Mouse (Mus musculus) hindbrain, embryonic 14.5 days (tissue): ENCODE data around the gene Cd86. TPM values are rescaled to one million over a fixed set of nuclear protein-coding genes. Genes with fewer than 3 reads are reported as not detected.

Experiments
- ATAC-seq: fragments of 200-750 bp; cut with Nextera tagmentation; 2 replicates; pipeline ENCODE4 v1.8.0; 2017; ENCODE audit warnings: moderate number of reproducible peaks, mild to moderate bottlenecking, moderate TSS enrichment, moderate library complexity; ENCODE audit not compliant: low FRiP score
- DNase-seq: peaks from one replicate; pipeline ENCODE4 v3.0.0-alpha.2; 2015; ENCODE audit warnings: low spot score
- H3K27ac ChIP-seq: fragments of 300-500 bp; sonication (generic); 2 replicates; pipeline ENCODE4 v1.5.1; 2014; ENCODE audit warnings: mild to moderate bottlenecking, moderate library complexity
- H3K27me3 ChIP-seq: fragments of 300-500 bp; sonication (generic); 2 replicates; pipeline ENCODE4 v1.6.1; 2014; ENCODE audit warnings: mild to moderate bottlenecking, low read length, mixed read lengths; ENCODE audit not compliant: control insufficient read depth, insufficient read depth
- H3K36me3 ChIP-seq: fragments of 300-500 bp; sonication (generic); replicated peaks from 2 replicates; pipeline ENCODE4 v1.6.1; 2014; ENCODE audit not compliant: control insufficient read depth, insufficient read depth
- H3K4me1 ChIP-seq: fragments of 300-500 bp; sonication (generic); replicated peaks from 2 replicates; pipeline ENCODE4 v1.6.1; 2014; ENCODE audit warnings: antibody characterized with exemption, low read length, mixed read lengths; ENCODE audit not compliant: control insufficient read depth, insufficient read depth
- H3K4me2 ChIP-seq: fragments of 300-500 bp; sonication (generic); replicated peaks from 2 replicates; pipeline ENCODE4 v1.6.1; 2014; ENCODE audit warnings: mild to moderate bottlenecking, moderate library complexity
- H3K4me3 ChIP-seq: fragments of 300-500 bp; sonication (generic); replicated peaks from 2 replicates; pipeline ENCODE4 v1.5.1; 2014; ENCODE audit warnings: mild to moderate bottlenecking, low read length
- H3K9ac ChIP-seq: fragments of 300-500 bp; sonication (generic); 2 replicates; pipeline ENCODE4 v1.6.1; 2014
- H3K9me3 ChIP-seq: fragments of 300-500 bp; sonication (generic); 2 replicates; pipeline ENCODE4 v1.6.1; 2016; ENCODE audit warnings: low read length; ENCODE audit not compliant: control insufficient read depth
- WGBS: fragments of 180-500 bp; shearing (Covaris S2); extraction: QIAGEN DNeasy Blood & Tissue Kit; methylation state at CpG from one replicate; pipeline ENCODE4 v1.1.7; 2014; 5-methylcytosine and 5-hydroxymethylcytosine counted together
- polyA plus RNA-seq: library from polyadenylated mRNA; unstranded; fragments of >200 nt; fragmentation: Nextera tagmentation; extraction: Ambion mirVana; gene quantifications from 2 replicates; pipeline ENCODE4 v1.2.1, GENCODE M21; 2014

Gene Cd86
- polyA plus RNA-seq, 1 experiment from 2014 or later = 3.1 TPM

DNA sequence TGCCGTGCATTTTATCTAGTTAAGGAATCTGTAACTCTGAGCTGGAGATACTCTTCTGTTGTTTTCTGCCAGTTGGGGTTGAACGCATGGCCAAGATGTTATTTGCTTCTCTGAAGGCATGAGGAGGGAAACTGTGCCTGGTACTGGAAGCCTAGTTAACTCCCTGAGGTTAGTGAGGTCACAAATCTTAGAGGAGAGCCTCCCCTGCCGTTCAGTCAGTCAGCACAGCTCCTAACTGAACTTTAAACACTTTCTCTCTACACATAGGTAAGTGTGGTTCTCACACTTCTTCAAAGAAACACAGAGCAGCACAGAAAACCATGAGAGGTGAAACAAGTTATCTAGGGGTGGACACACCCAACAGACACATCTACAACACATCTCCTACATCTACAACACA is 4.7 kb upstream of the Cd86 start:
- Histone ChIP-seq H3K36me3 (no peaks in the 10 kb centered on the region), H3K9ac (no peak overlapping the region)
- WGBS = 88% methylated on average over 3 of the region's 3 CpGs

DNA sequence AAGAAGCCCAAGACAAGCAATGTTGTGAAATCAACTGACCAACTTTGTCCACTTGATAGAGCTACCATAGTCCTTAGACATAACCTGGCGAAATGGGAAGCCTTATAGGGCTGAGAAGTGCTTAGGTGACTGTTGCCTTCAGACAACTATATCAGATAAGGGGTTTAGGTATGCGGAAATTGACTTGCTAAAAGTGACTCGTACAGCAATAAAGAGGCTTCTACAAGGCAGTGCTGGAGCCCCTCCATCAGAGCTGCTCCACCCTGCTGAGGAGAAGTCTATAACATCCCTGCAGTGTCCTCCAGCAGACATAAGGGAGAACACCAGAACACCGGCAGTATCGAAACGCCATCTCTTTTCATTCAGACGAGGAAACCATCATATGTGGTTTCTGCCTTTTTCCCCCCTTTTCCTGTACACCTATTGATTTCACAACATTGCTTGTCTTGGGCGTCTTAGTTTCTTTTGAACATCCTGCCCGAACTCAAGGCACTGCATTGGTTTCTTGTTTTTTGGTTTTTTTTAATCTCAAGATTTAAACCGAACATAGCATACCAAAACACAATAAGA is 652 bp upstream of the Cd86 start:
- ATAC-seq (no peak), DNase-seq (peak; percentile 19)
- Histone ChIP-seq H3K9ac (no peak overlapping the region), H3K4me1 (no peaks in the 10 kb centered on the region), H3K36me3 (no peaks in the 10 kb centered on the region), H3K9me3 (no peaks in the 10 kb centered on the region), H3K4me3 (no peak overlapping the region), H3K27me3 (no peaks in the 10 kb centered on the region), H3K4me2 (no peak overlapping the region), H3K27ac (no peak overlapping the region)
- 93% methylated on average over 10 of the region's 10 CpGs for WGBS

More for the DNA sequence above, 4.7 kb upstream of the Cd86 start:
- Histone ChIP-seq H3K27me3 (no peaks in the 10 kb centered on the region), H3K4me3 (no peak overlapping the region), H3K9me3 (no peaks in the 10 kb centered on the region), H3K4me2 (no peak overlapping the region), H3K4me1 (no peaks in the 10 kb centered on the region), H3K27ac (no peak overlapping the region)
- ATAC-seq (no peak), DNase-seq (no peak)

DNA sequence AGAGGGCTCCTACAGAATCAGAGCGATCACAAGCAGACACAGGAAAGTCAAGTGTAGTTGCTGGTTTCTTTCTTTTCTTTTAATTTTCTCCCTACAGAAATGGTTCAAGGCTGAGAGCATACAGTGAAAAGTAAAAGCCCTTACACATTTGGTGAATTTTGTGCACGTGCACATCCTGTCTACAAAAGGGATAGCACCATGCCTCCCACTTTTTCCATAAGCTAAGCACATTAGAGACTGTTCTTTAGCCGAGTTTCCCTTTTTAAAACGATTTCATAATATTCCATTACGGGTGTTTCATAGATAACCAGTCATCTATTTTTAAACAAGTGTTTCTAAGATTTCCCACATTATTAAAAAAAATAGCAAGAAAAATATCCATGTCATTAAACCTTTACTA is 2.4 kb downstream of the Cd86 start:
- no peak overlapping the region for H3K9ac ChIP-seq
- no peak overlapping the region for H3K4me3 ChIP-seq
- H3K27ac ChIP-seq = no peak overlapping the region
- H3K4me1 ChIP-seq = no peaks in the 10 kb centered on the region
- ATAC-seq (no peak), DNase-seq (peak; percentile 23)
- peaks cover 2% of the 10 kb centered on the region; the same call in 1 of the 2 replicates for H3K9me3 ChIP-seq
- 88% methylated on average over 5 of the region's 5 CpGs for WGBS
- no peaks in the 10 kb centered on the region for H3K36me3 ChIP-seq
- no peak overlapping the region for H3K4me2 ChIP-seq
- no peaks in the 10 kb centered on the region for H3K27me3 ChIP-seq

DNA sequence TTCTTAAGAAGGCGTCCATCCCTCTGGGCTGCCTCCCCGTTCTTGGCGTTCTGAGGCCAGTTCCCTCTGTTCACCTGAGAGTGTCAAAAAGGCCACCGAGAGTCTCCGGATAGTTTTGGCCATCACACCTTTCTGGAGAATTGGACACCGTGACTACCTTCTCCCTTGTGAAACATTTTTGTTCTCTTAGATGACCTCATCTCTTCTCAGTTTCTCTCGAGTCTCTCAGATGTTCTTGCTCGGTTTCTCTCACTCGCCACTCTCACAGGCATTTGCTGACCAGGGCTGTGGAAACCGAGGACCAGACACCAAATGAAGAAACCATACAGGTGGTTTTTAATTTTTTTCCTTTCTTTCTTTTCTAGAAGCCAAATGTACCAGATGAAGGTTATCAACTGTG is 4.6 kb downstream of the Cd86 start:
- Histone ChIP-seq H3K4me1 (no peaks in the 10 kb centered on the region), H3K27me3 (no peaks in the 10 kb centered on the region), H3K4me3 (no peak overlapping the region), H3K9me3 (peaks cover 8% of the 10 kb centered on the region; the same call in 1 of the 2 replicates), H3K9ac (no peak overlapping the region), H3K27ac (no peak overlapping the region), H3K4me2 (no peak overlapping the region), H3K36me3 (no peaks in the 10 kb centered on the region)
- 93% methylated on average over 10 of the region's 10 CpGs for WGBS
- ATAC-seq (no peak), DNase-seq (no peak)

DNA sequence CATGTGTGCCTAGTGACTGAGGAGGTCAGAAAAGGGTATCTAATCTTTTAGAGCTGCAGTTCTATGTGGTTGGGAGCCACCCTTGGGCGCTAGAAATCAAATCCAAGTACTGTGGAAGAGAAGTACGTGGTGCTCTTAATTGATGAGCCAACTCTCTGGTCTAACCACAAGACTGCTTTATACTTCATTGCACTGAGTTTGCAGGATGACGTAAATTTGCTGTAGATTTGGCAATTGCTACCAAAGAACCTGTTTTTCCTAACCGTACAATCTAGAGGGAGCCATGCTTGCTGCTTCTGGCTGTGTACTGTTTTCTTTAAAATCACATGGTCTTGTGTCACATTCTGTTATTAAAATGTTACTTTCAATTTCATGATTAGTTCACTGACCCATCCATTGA is 10.0 kb downstream of the Cd86 start:
- no peaks in the 10 kb centered on the region for H3K4me1 ChIP-seq
- H3K27me3 ChIP-seq = no peaks in the 10 kb centered on the region
- no peak overlapping the region for H3K27ac ChIP-seq
- H3K4me2 ChIP-seq = no peak overlapping the region
- ATAC-seq (no peak), DNase-seq (no peak)
- H3K9me3 ChIP-seq = peaks cover 12% of the 10 kb centered on the region; the same call in 1 of the 2 replicates
- no peaks in the 10 kb centered on the region for H3K36me3 ChIP-seq
- 93% methylated on average over 4 of the region's 4 CpGs for WGBS
- no peak overlapping the region for H3K4me3 ChIP-seq
- H3K9ac ChIP-seq = no peak overlapping the region

DNA sequence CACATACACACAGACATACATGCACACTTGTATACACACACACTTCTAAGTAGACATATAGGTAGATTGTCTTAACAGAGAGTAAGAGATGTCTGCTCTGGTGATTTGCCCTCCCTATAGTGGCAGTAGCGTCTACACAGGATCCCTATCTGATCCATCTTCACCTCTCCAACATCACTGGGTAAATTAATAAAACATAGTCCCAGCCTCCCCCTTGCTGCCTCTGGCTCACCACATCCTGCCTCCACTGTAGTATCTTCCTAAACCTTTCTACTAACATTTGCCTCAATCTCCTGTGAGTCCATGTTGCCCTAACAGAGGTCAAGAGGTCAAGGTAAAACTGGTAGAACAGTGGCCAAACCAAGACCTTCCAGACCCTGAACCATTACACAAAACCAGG is 10.7 kb downstream of the Cd86 start:
- H3K27ac ChIP-seq = no peak overlapping the region
- ATAC-seq = no peak
- H3K27me3 ChIP-seq = no peaks in the 10 kb centered on the region
- H3K9ac ChIP-seq = no peak overlapping the region
- no peaks in the 10 kb centered on the region for H3K4me1 ChIP-seq
- H3K9me3 ChIP-seq = peaks cover 12% of the 10 kb centered on the region; the same call in 1 of the 2 replicates
- no peak overlapping the region for H3K4me3 ChIP-seq
- H3K4me2 ChIP-seq = no peak overlapping the region
- 92% methylated on average over 1 of the region's 1 CpGs for WGBS
- no peak for DNase-seq
- H3K36me3 ChIP-seq = no peaks in the 10 kb centered on the region

DNA sequence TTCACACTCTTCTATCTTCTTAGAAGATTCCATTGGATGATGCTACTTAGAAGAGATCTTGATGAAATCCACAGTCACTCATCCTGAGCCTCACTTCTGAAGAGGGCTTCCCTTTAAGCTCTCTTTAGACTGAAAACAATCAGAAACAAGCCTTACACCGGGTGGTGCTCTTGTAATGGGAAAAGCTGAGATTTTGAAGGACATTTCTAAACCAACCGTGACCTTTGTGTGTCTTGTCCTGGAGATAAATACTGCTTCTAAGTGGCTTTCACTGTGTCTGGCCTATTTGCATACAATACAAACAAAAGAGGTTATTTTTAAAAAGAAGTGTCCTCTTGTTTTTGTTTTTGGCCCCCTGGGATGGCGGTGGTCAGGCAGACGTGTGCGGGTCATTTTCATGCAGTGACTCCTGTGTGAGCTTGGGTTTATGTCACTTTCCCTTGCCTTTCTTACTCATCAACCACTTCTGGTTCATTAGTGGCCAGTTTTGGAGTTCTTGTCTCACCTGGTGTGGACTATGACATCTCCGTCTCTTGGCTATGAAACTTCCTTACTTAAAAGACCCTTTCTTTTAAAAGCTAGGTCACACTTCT is 14.6 kb downstream of the Cd86 start:
- Histone ChIP-seq H3K9me3 (0 out of 2 replicates have a peak, but pooled peaks cover 3% of the 10 kb centered on the region), H3K27ac (no peak overlapping the region), H3K4me1 (no peaks in the 10 kb centered on the region; the same call in 1 of the 2 replicates), H3K4me3 (no peak overlapping the region), H3K4me2 (no peak overlapping the region), H3K27me3 (no peaks in the 10 kb centered on the region), H3K9ac (no peak overlapping the region), H3K36me3 (no peaks in the 10 kb centered on the region)
- 58% methylated on average over 6 of the region's 6 CpGs for WGBS
- ATAC-seq (no peak), DNase-seq (no peak)

DNA sequence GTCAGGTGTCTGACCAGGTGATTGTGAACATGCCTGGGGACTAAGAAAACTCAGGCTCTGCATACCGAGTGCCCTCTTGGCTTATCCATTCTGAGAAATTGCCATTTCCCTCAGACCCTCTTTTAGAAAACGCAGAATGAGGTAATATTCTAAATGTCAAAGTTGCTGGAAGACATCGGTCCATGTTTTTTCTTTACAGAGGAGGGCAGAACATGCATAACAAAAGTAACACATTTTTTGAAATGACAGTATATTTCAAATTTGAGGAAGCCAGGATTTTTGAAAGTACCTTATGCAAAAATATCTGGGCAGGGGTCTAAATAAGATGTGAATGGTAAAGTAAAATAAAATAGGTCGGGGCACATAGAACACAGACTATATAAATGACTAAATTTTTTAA is 15.4 kb downstream of the Cd86 start:
- no peak overlapping the region for H3K9ac ChIP-seq
- no peak overlapping the region for H3K4me3 ChIP-seq
- 89% methylated on average over 4 of the region's 4 CpGs for WGBS
- H3K36me3 ChIP-seq = no peaks in the 10 kb centered on the region
- H3K9me3 ChIP-seq = 0 out of 2 replicates have a peak, but pooled peaks cover 3% of the 10 kb centered on the region
- DNase-seq = no peak
- no peak overlapping the region for H3K4me2 ChIP-seq
- H3K27ac ChIP-seq = no peak overlapping the region
- H3K4me1 ChIP-seq = no peaks in the 10 kb centered on the region; the same call in 1 of the 2 replicates
- ATAC-seq = no peak
- H3K27me3 ChIP-seq = no peaks in the 10 kb centered on the region

DNA sequence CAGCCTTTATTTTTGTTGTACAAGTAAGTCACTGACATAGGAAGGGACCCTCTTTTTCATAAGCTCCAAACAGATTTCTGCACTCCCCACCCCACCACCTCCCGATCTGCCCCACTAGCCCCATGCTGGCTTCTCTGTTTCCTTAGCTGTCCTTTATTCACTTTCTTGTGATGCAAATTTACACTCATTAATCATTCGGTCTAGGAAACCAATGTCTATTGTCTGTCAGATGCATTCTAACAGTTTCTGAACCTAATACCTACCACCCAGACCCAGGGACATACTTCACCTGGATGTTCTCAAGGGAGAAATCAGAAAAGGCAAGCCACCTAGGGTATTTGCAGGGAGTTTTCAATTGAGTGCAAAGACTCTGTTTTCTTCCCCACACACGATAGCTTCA is 16.6 kb downstream of the Cd86 start:
- DNase-seq (no peak), ATAC-seq (no peak)
- Histone ChIP-seq H3K27me3 (no peaks in the 10 kb centered on the region), H3K9ac (no peak overlapping the region), H3K36me3 (no peaks in the 10 kb centered on the region), H3K9me3 (0 out of 2 replicates have a peak, but pooled peaks cover 3% of the 10 kb centered on the region), H3K4me2 (no peak overlapping the region), H3K4me3 (no peak overlapping the region), H3K4me1 (no peaks in the 10 kb centered on the region; the same call in 1 of the 2 replicates), H3K27ac (no peak overlapping the region)
- WGBS = 16% methylated on average over 3 of the region's 3 CpGs
